Mouse (Mus musculus): ENCODE measurements at regions not wholly inside any gene's neighbourhood (a gene's known extent, or its start where the extent isn't known, plus 50 kb on each side); places are given as distances from the start of the nearest gene placed in this dataset.
A peak's percentile ranks its signal among the peaks of the same experiment; 100 is the strongest.

- Histone ChIP-seq H3K4me2 (ENCODE audit: low read depth) (peak overlapping the region; percentile 54), H3K4me3 (no peak overlapping the region)
Observed at GRCm38 (mm10) chr2:128284822-128285421, 159.1 kb downstream of the Bcl2l11 start.

GRCm38 (mm10) chr2:128285457-128285856, 159.6 kb downstream of the Bcl2l11 start:
- H3K36me3 ChIP-seq (ENCODE audit: control insufficient read depth, insufficient read depth), result no peaks in the 10 kb centered on the region
- H3K4me2 ChIP-seq (ENCODE audit: low read depth), result peak overlapping the region; percentile 54
- H3ac ChIP-seq (ENCODE audit: control insufficient read depth, insufficient read length), result no peak overlapping the region
- TF ChIP-seq SRF (IDR thresholded peaks at IDR 0.05; ENCODE audit: control insufficient read depth, insufficient read length, low read depth), result no peak
- no peaks in the 10 kb centered on the region for H3K79me2 ChIP-seq (ENCODE audit: control insufficient read depth, insufficient read depth)
- H3K27me3 ChIP-seq (ENCODE audit: control insufficient read depth, insufficient read depth, insufficient read length), result no peaks in the 10 kb centered on the region
- H3K4me3 ChIP-seq, result no peak overlapping the region

More at GRCm38 (mm10) chr2:128284822-128285421, 159.1 kb downstream of the Bcl2l11 start:
- TF ChIP-seq SRF (IDR thresholded peaks at IDR 0.05; ENCODE audit: control insufficient read depth, insufficient read length, low read depth) (no peak), E2F4 (IDR thresholded peaks at IDR 0.05; ENCODE audit: insufficient read depth) (no peak), USF1 (IDR thresholded peaks at IDR 0.05; ENCODE audit: low read depth) (no peak), POLR2A (IDR thresholded peaks at IDR 0.05; ENCODE audit: insufficient read length, low read depth) (no peak), TCF3 (IDR thresholded peaks at IDR 0.05; ENCODE audit: insufficient read length, low read depth) (no peak), MYOD1 (IDR thresholded peaks at IDR 0.05; ENCODE audit: control insufficient read depth in 1 of 3, insufficient read length in 2 of 3, low read depth in 2 of 3) (no peak), POLR2AphosphoS2 (IDR thresholded peaks at IDR 0.05; ENCODE audit: insufficient read length, low read depth) (no peak), MYOG (IDR thresholded peaks at IDR 0.05; ENCODE audit: control insufficient read depth in 1 of 3, insufficient read depth in 1 of 3, insufficient read length in 2 of 3, low read depth in 2 of 3) (no peak)
- H3ac ChIP-seq (ENCODE audit: control insufficient read depth, insufficient read length), result no peak overlapping the region
- no peaks in the 10 kb centered on the region for H3K27me3 ChIP-seq (ENCODE audit: control insufficient read depth, insufficient read depth, insufficient read length)
- H3K36me3 ChIP-seq (ENCODE audit: control insufficient read depth, insufficient read depth), result no peaks in the 10 kb centered on the region
- H3K79me2 ChIP-seq (ENCODE audit: control insufficient read depth, insufficient read depth), result no peaks in the 10 kb centered on the region

GRCm38 (mm10) chr2:128288138-128288551, 162.3 kb downstream of the Bcl2l11 start:
- H3K27me3 ChIP-seq (ENCODE audit: control insufficient read depth, insufficient read depth, insufficient read length), result no peaks in the 10 kb centered on the region
- H3K79me2 ChIP-seq (ENCODE audit: control insufficient read depth, insufficient read depth), result no peaks in the 10 kb centered on the region
- H3K4me2 ChIP-seq (ENCODE audit: low read depth), result no peak overlapping the region
- no peak overlapping the region for H3K4me3 ChIP-seq
- H3ac ChIP-seq (ENCODE audit: control insufficient read depth, insufficient read length), result no peak overlapping the region
- TF ChIP-seq TCF12 (IDR thresholded peaks at IDR 0.05; ENCODE audit: insufficient read depth, poor library complexity, severe bottlenecking), result no peak
- TF ChIP-seq MYOD1 (IDR thresholded peaks at IDR 0.05; ENCODE audit: control insufficient read depth in 1 of 3, insufficient read length in 2 of 3, low read depth in 2 of 3), result no peak
- TF ChIP-seq USF1 (IDR thresholded peaks at IDR 0.05; ENCODE audit: low read depth), result no peak
- no peak for TF ChIP-seq SRF (IDR thresholded peaks at IDR 0.05; ENCODE audit: control insufficient read depth, insufficient read length, low read depth)
- no peak for TF ChIP-seq REST (IDR thresholded peaks at IDR 0.05; ENCODE audit: insufficient read depth, insufficient read length)
- no peak for TF ChIP-seq MYOG (IDR thresholded peaks at IDR 0.05; ENCODE audit: control insufficient read depth in 1 of 3, insufficient read depth in 1 of 3, insufficient read length in 2 of 3, low read depth in 2 of 3)
- no peaks in the 10 kb centered on the region for H3K36me3 ChIP-seq (ENCODE audit: control insufficient read depth, insufficient read depth)

- no peak for TF ChIP-seq POLR2A (IDR thresholded peaks at IDR 0.05; ENCODE audit: insufficient read length, low read depth)
- TF ChIP-seq SRF (IDR thresholded peaks at IDR 0.05; ENCODE audit: control insufficient read depth, insufficient read length, low read depth), result no peak
- Histone ChIP-seq H3K4me3 (no peak overlapping the region), H3K4me2 (ENCODE audit: low read depth) (no peak overlapping the region), H3K36me3 (ENCODE audit: control insufficient read depth, insufficient read depth) (no peaks in the 10 kb centered on the region), H3K27me3 (ENCODE audit: control insufficient read depth, insufficient read depth, insufficient read length) (no peaks in the 10 kb centered on the region), H3ac (ENCODE audit: control insufficient read depth, insufficient read length) (no peak overlapping the region), H3K79me2 (ENCODE audit: control insufficient read depth, insufficient read depth) (no peaks in the 10 kb centered on the region)
Observed at GRCm38 (mm10) chr2:128290609-128291008, 164.8 kb downstream of the Bcl2l11 start.

GRCm38 (mm10) chr2:128294610-128295009, 168.8 kb downstream of the Bcl2l11 start:
- no peaks in the 10 kb centered on the region for H3K36me3 ChIP-seq (ENCODE audit: control insufficient read depth, insufficient read depth)
- TF ChIP-seq E2F4 (IDR thresholded peaks at IDR 0.05; ENCODE audit: insufficient read depth), result no peak
- no peak for TF ChIP-seq MAX (IDR thresholded peaks at IDR 0.05; ENCODE audit: low read depth)
- no peak for TF ChIP-seq TCF3 (IDR thresholded peaks at IDR 0.05; ENCODE audit: insufficient read length, low read depth)
- H3K4me3 ChIP-seq, result no peak overlapping the region
- H3ac ChIP-seq (ENCODE audit: control insufficient read depth, insufficient read length), result no peak overlapping the region
- no peaks in the 10 kb centered on the region for H3K79me2 ChIP-seq (ENCODE audit: control insufficient read depth, insufficient read depth)
- H3K4me2 ChIP-seq (ENCODE audit: low read depth), result peak overlapping the region; percentile 31
- H3K27me3 ChIP-seq (ENCODE audit: control insufficient read depth, insufficient read depth, insufficient read length), result no peaks in the 10 kb centered on the region

- H3K36me3 ChIP-seq (ENCODE audit: control insufficient read depth, insufficient read depth), result no peaks in the 10 kb centered on the region
- H3ac ChIP-seq (ENCODE audit: control insufficient read depth, insufficient read length), result no peak overlapping the region
- H3K27me3 ChIP-seq (ENCODE audit: control insufficient read depth, insufficient read depth, insufficient read length), result no peaks in the 10 kb centered on the region
- TF ChIP-seq SRF (IDR thresholded peaks at IDR 0.05; ENCODE audit: control insufficient read depth, insufficient read length, low read depth) (no peak), MYOD1 (IDR thresholded peaks at IDR 0.05; ENCODE audit: control insufficient read depth in 1 of 3, insufficient read length in 2 of 3, low read depth in 2 of 3) (peak in 2 of 3 experiments; percentile 37 to 82), TCF12 (IDR thresholded peaks at IDR 0.05; ENCODE audit: insufficient read depth, poor library complexity, severe bottlenecking) (peak; percentile 54), MYOG (IDR thresholded peaks at IDR 0.05; ENCODE audit: control insufficient read depth in 1 of 3, insufficient read depth in 1 of 3, insufficient read length in 2 of 3, low read depth in 2 of 3) (peak in 1 of 3 experiments; percentile 82), USF1 (IDR thresholded peaks at IDR 0.05; ENCODE audit: low read depth) (no peak), TCF3 (IDR thresholded peaks at IDR 0.05; ENCODE audit: insufficient read length, low read depth) (peak; percentile 41)
- H3K4me2 ChIP-seq (ENCODE audit: low read depth), result peak overlapping the region; percentile 31
- no peaks in the 10 kb centered on the region for H3K79me2 ChIP-seq (ENCODE audit: control insufficient read depth, insufficient read depth)
- H3K4me3 ChIP-seq, result no peak overlapping the region
Observed at GRCm38 (mm10) chr2:128295018-128295424, 169.2 kb downstream of the Bcl2l11 start.
